Mouse (Mus musculus): ENCODE measurements around the gene Cdkal1. TPM values are rescaled to one million over a fixed set of nuclear protein-coding genes. Genes with fewer than 3 reads are reported as not detected.

Cdkal1 gene
- polyA plus RNA-seq, 1 experiment = 0.55 TPM

DNA sequence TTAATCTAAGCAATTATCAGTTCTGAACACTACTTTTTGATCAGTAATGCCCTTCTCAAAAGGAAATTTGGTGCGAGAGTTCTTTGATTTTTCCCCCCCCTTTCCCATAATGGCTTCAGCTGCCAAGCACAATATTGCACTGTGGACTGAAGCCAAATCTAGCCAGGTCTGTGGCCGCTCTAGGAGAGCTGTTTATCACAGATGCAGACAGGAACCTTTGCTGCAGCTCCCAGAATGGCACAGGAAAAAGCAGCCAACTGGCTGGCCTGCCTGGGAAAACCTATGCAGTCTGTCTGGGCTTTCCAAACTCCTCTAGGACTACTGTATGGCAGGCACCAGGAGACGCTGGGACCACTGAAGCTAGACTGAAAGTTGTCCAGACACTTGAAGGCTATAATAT is 483.6 kb downstream of the Cdkal1 start:
- Histone ChIP-seq H3K27me3 (ENCODE audit: control insufficient read depth, insufficient read depth, low read length) (no peaks in the 10 kb centered on the region), H3K27ac (ENCODE audit: insufficient read depth, low read depth, low read length) (no peak overlapping the region), H3K4me1 (ENCODE audit: control insufficient read depth, insufficient read depth, insufficient read length, low read length) (no peaks in the 10 kb centered on the region), H3K4me3 (ENCODE audit: low read depth, low read length) (no peak overlapping the region), H3K36me3 (ENCODE audit: control insufficient read depth, insufficient read depth, low read length) (no peaks in the 10 kb centered on the region)
- 51% methylated on average over 3 of the region's 3 CpGs for WGBS
- TF ChIP-seq POLR2A (IDR thresholded peaks at IDR 0.05; ENCODE audit: low read depth, low read length) = no peak
- no peak for TF ChIP-seq CTCF (IDR thresholded peaks at IDR 0.05; ENCODE audit: extremely low read depth, insufficient read length, insufficient replicate concordance, low read depth, low read length)

- Histone ChIP-seq H3K27me3 (ENCODE audit: control insufficient read depth, insufficient read depth, low read length) (no peaks in the 10 kb centered on the region), H3K27ac (ENCODE audit: insufficient read depth, low read depth, low read length) (no peak overlapping the region), H3K4me3 (ENCODE audit: low read depth, low read length) (no peak overlapping the region), H3K4me1 (ENCODE audit: control insufficient read depth, insufficient read depth, insufficient read length, low read length) (no peaks in the 10 kb centered on the region), H3K36me3 (ENCODE audit: control insufficient read depth, insufficient read depth, low read length) (no peaks in the 10 kb centered on the region)
- 87% methylated on average over 4 of the region's 4 CpGs for WGBS
- TF ChIP-seq POLR2A (IDR thresholded peaks at IDR 0.05; ENCODE audit: low read depth, low read length) (no peak), CTCF (IDR thresholded peaks at IDR 0.05; ENCODE audit: extremely low read depth, insufficient read length, insufficient replicate concordance, low read depth, low read length) (no peak)
Observed at GRCm38 (mm10) chr13:29371466-29371771, 484.1 kb downstream of the Cdkal1 start.

DNA sequence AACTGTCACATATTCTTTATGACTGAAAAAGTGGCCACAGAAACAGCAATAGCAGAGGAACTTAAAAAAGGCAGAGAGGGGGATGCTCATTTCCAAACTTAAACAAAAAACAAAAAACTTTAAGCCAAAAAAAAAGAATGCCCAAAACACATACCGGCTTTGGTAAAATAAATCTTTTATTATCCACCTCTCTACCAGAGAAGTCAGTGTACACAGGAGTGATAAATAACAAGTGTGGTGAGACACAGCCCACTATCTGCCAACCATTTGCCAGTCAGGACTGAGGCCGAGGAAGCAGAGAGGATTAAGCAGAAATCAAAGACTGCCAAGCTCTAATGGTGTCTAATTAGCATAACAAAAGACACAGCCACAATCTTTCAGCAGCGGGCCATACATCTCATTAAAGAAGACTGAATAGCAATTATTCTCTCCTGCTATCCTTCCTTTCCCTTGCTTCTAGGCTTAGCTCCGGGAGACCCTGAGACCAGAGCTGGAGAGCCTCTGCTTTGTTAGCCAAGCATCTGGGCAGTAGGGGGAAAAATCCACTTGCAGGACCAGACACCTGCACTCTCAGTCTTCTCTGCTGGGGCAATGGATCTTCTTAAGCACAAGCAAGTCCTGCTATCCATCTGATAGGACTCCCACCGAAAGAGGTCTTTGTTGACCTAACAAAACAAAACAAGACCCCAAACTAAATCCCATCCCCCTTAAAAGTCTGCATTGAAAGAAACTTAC is 484.6 kb downstream of the Cdkal1 start:
- no peaks in the 10 kb centered on the region for H3K36me3 ChIP-seq (ENCODE audit: control insufficient read depth, insufficient read depth, low read length)
- 80% methylated on average over 5 of the region's 5 CpGs for WGBS
- H3K4me1 ChIP-seq (ENCODE audit: control insufficient read depth, insufficient read depth, insufficient read length, low read length) = no peaks in the 10 kb centered on the region
- TF ChIP-seq POLR2A (IDR thresholded peaks at IDR 0.05; ENCODE audit: low read depth, low read length) = no peak
- no peak for TF ChIP-seq CTCF (IDR thresholded peaks at IDR 0.05; ENCODE audit: extremely low read depth, insufficient read length, insufficient replicate concordance, low read depth, low read length)
- H3K4me3 ChIP-seq (ENCODE audit: low read depth, low read length) = no peak overlapping the region
- no peaks in the 10 kb centered on the region for H3K27me3 ChIP-seq (ENCODE audit: control insufficient read depth, insufficient read depth, low read length)
- H3K27ac ChIP-seq (ENCODE audit: insufficient read depth, low read depth, low read length) = no peak overlapping the region

GRCm38 (mm10) chr13:29368806-29369205 is 486.7 kb downstream of the Cdkal1 start:
- 65% methylated on average over 6 of the region's 6 CpGs for WGBS
- Histone ChIP-seq H3K27me3 (ENCODE audit: control insufficient read depth, insufficient read depth, low read length) (no peaks in the 10 kb centered on the region), H3K27ac (ENCODE audit: insufficient read depth, low read depth, low read length) (no peak overlapping the region), H3K4me1 (ENCODE audit: control insufficient read depth, insufficient read depth, insufficient read length, low read length) (no peaks in the 10 kb centered on the region), H3K4me3 (ENCODE audit: low read depth, low read length) (no peak overlapping the region), H3K36me3 (ENCODE audit: control insufficient read depth, insufficient read depth, low read length) (no peaks in the 10 kb centered on the region)
- no peak for TF ChIP-seq POLR2A (IDR thresholded peaks at IDR 0.05; ENCODE audit: low read depth, low read length)
- no peak for TF ChIP-seq CTCF (IDR thresholded peaks at IDR 0.05; ENCODE audit: extremely low read depth, insufficient read length, insufficient replicate concordance, low read depth, low read length)

DNA sequence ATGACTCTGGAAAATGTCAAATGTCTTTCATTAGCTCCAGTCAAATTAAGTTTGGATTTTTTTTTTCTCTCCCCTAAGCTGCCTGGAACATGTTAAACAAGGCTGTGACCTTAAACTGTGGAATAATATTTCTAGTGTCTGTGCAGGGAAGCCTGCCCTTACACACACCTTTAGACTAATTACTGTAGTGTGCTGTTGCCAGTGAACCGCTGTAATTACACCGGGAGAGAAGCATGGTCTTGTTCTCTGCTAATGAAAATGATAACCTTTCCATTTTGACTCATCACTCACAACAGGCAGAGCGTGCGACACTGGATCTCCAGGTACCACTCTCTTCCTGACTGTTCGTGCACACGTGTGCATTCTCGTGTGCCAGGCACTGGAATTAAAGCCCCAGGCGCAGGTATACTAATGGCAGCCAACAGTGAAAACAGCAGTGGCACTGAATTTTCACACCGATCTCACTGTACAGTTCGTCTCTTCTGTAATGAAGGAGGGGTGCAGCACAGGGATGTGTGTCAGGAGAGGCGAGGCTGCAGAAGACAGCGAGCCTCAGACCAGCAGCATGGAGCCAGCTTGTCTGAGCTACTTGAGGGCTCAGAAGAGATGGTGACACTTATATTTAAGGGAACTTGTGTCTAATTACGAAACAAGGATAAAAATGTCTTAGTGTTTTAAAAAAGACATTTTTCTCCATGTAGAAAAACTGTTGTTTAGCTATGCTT is 490.4 kb downstream of the Cdkal1 start:
- no peaks in the 10 kb centered on the region for H3K36me3 ChIP-seq (ENCODE audit: control insufficient read depth, insufficient read depth, low read length)
- no peak overlapping the region for H3K27ac ChIP-seq (ENCODE audit: insufficient read depth, low read depth, low read length)
- no peaks in the 10 kb centered on the region for H3K27me3 ChIP-seq (ENCODE audit: control insufficient read depth, insufficient read depth, low read length)
- H3K4me3 ChIP-seq (ENCODE audit: low read depth, low read length) = no peak overlapping the region
- TF ChIP-seq CTCF (IDR thresholded peaks at IDR 0.05; ENCODE audit: extremely low read depth, insufficient read length, insufficient replicate concordance, low read depth, low read length) (no peak), POLR2A (IDR thresholded peaks at IDR 0.05; ENCODE audit: low read depth, low read length) (no peak)
- WGBS = 90% methylated on average over 13 of the region's 13 CpGs
- no peaks in the 10 kb centered on the region for H3K4me1 ChIP-seq (ENCODE audit: control insufficient read depth, insufficient read depth, insufficient read length, low read length)

GRCm38 (mm10) chr13:29364009-29364408 is 491.5 kb downstream of the Cdkal1 start:
- TF ChIP-seq POLR2A (IDR thresholded peaks at IDR 0.05; ENCODE audit: low read depth, low read length) = no peak
- TF ChIP-seq CTCF (IDR thresholded peaks at IDR 0.05; ENCODE audit: extremely low read depth, insufficient read length, insufficient replicate concordance, low read depth, low read length) = no peak
- Histone ChIP-seq H3K36me3 (ENCODE audit: control insufficient read depth, insufficient read depth, low read length) (no peaks in the 10 kb centered on the region), H3K27me3 (ENCODE audit: control insufficient read depth, insufficient read depth, low read length) (no peaks in the 10 kb centered on the region), H3K4me3 (ENCODE audit: low read depth, low read length) (no peak overlapping the region), H3K27ac (ENCODE audit: insufficient read depth, low read depth, low read length) (no peak overlapping the region), H3K4me1 (ENCODE audit: control insufficient read depth, insufficient read depth, insufficient read length, low read length) (no peaks in the 10 kb centered on the region)
- WGBS = 74% methylated on average over 6 of the region's 6 CpGs

- H3K4me1 ChIP-seq (ENCODE audit: control insufficient read depth, insufficient read depth, insufficient read length, low read length) = no peaks in the 10 kb centered on the region
- WGBS = 90% methylated on average over 4 of the region's 4 CpGs
- H3K4me3 ChIP-seq (ENCODE audit: low read depth, low read length) = no peak overlapping the region
- no peaks in the 10 kb centered on the region for H3K36me3 ChIP-seq (ENCODE audit: control insufficient read depth, insufficient read depth, low read length)
- H3K27ac ChIP-seq (ENCODE audit: insufficient read depth, low read depth, low read length) = no peak overlapping the region
- TF ChIP-seq CTCF (IDR thresholded peaks at IDR 0.05; ENCODE audit: extremely low read depth, insufficient read length, insufficient replicate concordance, low read depth, low read length) (no peak), POLR2A (IDR thresholded peaks at IDR 0.05; ENCODE audit: low read depth, low read length) (no peak)
- H3K27me3 ChIP-seq (ENCODE audit: control insufficient read depth, insufficient read depth, low read length) = no peaks in the 10 kb centered on the region
Observed at GRCm38 (mm10) chr13:29361842-29362241, 493.6 kb downstream of the Cdkal1 start.

Measured in small intestine, adult 2 months (tissue).